Mouse (Mus musculus): ENCODE measurements around the gene G3bp1.

G3bp1 gene

DNA sequence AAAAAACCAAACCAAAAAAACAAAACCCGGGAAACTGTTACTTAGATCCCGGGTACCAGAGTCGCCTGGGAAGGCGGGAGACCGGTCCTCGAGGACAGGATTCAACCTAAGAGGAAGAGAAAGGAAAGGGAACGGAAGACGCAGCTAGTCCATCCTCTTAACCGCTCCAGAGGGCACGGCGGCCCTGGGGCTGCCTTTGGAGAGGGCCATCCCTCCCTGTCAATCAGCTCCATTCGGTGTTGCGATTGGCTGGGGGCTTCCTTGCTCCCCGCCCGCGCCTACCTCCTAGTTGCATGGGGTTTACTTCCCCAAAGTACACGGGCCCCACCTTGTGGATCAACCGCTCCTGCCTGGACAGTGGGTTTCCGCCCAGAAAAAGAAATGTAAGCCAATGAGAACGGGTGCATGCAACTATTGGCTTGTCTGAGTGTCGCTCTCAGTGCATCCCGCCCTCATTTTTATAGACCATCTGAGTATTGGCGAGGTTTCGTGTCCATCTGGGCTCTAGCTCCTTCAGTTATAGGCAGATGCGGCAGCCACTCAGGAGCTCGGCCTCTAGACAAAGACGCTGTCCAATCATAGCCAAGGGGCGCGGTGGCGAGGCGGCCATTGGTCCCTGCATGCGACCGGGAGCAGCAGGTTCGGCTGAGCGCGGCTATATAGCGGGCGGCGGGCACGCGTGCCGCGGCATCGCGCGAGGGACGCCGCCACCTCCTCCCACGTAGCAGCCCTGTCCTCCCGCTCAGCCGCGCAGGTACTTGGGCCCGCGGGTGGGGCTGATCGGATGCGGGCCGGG lies at the start of gene G3bp1:
Gene G3bp1, plus strand, starts transcription at position 638 of the 796 bp plus-strand sequence.
- DNase-seq (ENCODE audit: low spot score) = peak; percentile 100

DNA sequence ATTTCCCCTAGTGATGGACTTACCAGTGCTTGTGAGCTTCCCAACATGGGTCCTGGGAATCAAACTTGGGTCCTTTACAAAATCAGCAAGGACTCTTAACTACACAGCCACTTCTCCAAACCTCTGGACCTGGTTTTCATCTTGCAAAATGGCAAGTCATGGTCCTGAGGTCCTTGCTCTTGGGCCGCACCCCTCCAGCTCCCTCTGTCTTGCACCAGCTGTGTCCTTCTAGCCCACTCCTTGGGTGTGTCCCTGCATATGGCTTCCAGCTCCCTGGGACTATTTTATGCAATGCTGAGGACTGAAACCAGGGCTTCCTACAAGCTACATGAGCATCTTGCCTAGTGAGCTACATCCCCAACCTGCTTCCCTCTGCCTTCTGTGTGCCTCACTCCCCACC lies 46.5 kb upstream of the G3bp1 start, which contains the start of gene Sparc:
Gene Sparc, minus strand, starts transcription at position 206 of the 400 bp plus-strand sequence.
- no peak for DNase-seq (ENCODE audit: low spot score)

DNA sequence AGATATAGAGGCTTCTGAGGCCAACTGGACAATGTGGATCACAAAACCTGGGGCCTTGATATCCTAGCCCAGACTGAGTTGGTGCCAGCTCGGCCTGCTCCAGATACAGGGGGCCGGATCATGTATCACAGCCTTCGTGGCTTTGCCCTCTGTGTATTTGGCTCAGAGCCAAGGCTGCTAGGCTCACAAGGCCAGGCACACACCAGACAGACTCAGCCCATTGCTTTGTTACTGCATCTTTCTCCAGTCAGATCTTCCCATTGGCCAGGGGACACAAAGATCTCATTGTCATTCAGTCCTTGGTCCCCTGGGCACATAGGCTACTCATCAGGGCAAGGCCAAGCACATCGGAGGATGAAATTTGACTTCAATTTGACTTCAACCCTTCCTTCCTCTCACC lies 45.7 kb upstream of the G3bp1 start:
- peak; percentile 77 for DNase-seq (ENCODE audit: low spot score)

DNA sequence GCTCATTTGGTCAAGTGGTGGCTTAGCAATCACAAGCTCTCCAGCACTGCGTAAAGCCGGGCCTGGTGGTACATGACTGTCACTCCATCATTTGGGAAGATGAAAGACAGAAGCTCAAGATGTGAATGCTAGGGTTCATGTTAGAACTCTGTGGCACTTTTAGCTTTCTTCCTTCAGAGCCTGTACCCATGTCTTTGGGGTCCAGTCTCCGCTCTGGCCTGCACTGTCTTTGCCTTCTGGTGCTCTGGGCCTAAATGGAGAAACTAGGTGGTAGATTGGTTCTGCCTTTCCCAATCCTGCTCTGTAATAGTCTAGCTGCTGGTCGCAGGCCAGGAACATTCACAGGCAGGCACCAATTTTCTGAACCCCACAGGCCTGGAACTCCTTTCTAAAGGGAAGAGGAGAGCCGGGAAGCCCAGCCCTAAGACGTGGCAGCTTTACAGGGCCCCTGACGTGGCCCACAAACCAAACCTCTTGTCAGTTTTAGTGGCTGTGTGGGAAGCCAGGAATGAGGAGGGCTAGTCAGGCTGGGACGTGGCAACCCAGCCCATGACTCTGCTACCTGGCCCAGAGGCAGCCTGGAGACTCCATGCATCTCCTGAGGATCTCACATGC lies 44.6 kb upstream of the G3bp1 start:
- no peak for DNase-seq (ENCODE audit: low spot score)

DNA sequence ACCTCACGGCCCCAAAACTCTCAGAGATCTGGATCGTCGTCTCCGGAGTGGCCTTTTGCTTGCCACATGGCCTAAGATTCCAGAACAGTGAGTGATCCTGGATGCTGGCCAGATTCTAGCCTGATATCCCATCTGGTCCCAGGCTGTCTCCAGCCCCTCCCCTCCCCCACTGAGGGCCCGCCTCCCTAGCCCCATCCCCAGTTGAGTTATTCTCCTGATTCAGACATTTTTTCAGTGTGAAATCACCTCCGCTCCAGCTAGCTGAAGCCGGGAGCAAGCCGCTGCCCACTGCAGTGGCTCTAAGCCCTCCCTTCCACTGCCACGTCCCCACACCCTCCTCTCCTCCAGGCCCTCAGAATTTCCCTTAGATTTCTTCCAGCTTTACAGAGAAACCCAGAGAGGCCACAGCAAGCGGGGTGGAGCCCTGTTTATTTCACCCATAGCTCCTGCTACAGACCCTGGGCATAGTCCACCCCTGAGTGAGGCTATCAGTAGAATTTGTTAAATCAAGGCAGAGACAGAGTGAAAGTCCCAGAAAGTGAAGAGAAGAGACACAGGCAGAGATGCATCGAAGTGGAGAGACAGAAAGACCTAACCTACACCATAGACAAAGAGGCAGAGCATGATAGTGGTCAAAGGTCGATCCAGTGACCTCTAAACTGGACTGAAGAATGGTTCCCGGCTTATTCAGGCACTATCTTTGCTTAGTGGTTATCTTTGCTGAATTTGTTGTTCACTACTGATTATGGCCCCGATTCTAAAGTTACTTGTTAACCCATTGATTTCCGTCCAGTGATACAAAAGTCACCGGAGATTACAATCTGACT lies 41.1 kb upstream of the G3bp1 start:
- DNase-seq (ENCODE audit: low spot score) = peak; percentile 80

DNA sequence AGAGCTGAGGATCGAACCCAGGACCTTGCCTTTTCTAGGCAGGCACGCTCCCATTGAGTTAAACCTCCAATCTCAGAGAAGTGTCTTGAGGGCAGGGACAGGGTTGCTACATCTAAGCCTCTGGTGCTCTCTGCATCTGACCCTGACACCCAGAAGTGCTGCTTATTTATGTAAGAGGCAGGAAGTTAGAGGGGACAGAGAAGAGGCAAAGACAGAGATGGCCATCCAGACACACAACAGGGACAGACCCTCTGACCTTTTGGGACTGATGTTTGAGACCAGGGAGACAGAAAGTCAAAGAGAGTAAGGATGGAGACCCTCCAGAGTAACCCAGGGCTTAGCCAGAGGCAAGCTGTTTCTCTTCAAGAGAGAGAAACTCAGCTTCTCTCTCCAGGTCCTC lies 39.5 kb upstream of the G3bp1 start:
- DNase-seq (ENCODE audit: low spot score) = no peak

DNA sequence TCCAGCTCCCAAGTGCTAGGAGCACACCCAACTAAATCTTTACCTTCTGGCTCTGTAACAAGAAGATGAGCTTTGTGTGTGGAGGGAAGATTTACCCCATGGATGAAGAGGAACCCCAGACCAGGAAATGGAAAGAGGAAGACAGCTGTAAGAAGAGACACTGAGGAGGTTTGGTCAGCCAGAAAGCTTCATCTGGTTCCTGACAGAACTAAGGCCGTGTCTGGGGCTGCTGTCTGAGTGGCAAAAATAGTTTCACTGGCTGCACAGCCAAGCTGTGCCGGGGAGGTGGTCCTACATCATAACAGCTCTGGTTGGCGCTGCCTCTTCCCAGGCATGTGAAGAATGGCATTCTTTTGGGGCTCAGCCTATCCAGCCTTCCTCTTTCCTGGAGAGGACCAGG lies 36.5 kb upstream of the G3bp1 start:
- no peak for DNase-seq (ENCODE audit: low spot score)

DNA sequence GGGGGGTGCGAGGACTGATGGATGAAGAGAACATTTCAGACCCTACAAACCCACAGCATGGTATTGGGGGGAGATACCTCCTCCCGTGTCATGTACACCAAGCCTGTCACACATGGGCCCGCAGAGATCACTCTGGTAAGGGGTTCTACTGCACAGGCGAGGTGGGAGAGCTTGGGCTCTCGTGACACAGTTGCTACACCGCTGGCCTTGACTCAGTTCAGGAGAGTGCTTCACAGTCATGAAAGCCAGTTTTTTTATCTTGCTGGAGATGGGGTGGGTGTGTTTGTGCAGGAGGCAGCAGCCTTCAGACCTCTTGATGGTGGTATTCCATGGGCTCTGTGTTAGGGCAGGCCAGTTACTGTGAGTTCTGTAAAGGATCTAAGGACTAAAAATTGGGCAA lies 33.4 kb upstream of the G3bp1 start:
- no peak for DNase-seq (ENCODE audit: low spot score)

DNA sequence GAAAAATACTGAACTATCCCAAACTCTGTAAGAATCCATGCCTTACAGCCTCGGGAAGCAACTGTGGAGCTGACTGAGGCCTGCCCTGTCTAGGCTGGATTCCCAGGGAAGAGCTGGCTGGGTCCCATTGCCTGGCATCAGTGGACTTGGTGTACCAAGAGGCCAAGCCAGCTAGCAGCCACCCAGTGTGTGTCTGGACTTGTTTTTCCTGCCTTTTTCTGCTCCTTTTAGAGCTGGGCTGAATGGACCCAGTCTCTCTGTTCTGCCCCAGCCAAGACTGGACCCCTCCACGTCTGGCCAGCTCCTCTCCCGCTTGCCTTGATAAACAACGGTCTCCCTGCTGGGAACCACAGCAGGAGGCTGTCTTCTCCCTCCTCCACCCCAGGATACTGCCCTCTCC lies 31.5 kb upstream of the G3bp1 start:
- no peak for DNase-seq (ENCODE audit: low spot score)

DNA sequence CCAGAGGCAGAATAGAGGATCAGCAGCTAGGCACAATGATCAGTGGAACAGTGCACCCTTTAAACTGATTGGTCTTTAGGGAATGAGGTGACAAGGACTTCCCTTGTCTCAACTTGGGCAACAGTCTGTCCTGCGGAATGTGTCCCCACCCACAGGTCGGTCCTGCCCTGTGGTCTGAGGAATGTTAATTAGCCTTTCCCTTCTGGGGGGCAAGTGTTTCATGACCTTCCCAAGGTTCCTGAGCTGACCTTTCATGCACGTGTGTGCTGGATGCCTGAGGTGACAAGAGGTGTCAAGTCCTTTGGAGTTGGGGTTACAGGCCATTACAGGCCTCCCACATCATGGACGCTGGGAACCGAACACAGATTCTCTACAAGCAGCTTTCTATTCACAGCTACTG lies 29.8 kb upstream of the G3bp1 start:
- DNase-seq (ENCODE audit: low spot score) = no peak

DNA sequence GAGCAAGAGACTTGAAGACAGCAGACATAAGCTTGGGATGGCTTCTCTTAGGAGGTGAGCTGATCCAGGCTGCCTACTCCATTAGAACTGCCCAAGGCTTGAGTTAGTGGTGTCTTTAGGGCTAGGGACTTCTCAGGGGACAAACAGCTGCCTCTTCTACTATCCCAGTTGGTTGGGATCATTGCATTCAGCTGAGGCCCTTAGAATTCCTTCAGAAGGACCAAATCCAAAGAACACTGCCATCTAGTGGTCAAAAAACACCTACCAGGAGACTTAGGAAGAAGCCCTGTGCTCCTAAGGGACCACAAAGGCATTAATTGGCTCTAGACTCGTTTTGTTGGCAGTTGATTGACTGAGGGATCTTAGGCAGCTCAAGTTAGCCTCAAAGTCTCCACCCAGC lies 24.7 kb upstream of the G3bp1 start:
- DNase-seq (ENCODE audit: low spot score) = peak; percentile 48

DNA sequence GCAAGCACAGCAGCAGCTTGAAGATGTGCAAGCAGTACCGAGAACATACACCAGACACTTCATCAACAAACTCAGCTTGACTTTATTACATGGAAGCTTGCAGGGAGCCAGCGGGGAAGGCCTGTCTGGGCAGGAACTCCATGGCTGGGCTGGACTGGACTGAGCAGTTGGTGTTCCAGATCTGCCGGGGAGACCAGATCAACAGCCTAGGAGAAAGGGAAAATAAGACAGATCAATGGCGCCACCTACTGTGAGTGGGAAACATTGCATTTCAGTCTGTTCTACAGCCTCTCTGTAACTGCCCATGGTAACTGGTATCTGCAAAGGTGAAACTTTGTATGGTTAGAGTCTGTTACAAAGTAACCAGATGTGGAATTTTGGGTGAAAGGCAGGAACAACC lies 22.9 kb upstream of the G3bp1 start:
- DNase-seq (ENCODE audit: low spot score) = peak; percentile 76

DNA sequence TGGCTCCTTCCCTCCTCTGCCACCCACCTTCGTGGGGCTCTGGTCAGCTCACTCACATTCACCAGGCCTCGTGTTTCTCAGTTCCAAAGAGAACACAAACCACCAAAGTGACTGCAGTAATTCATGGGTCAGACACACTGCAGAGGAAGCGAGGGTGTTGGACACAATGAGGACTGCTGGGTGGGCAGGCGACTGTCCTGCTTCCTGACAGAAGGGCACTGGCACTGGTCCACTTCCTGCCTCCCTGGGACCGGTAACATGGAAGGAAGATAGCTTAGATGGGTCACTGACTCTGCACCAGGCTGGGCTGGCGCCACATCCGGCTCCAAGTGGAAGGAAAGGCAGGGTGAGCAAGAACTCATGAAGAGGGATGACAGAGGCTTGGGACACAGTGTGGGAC lies 20.0 kb upstream of the G3bp1 start:
- DNase-seq (ENCODE audit: low spot score) = no peak

DNA sequence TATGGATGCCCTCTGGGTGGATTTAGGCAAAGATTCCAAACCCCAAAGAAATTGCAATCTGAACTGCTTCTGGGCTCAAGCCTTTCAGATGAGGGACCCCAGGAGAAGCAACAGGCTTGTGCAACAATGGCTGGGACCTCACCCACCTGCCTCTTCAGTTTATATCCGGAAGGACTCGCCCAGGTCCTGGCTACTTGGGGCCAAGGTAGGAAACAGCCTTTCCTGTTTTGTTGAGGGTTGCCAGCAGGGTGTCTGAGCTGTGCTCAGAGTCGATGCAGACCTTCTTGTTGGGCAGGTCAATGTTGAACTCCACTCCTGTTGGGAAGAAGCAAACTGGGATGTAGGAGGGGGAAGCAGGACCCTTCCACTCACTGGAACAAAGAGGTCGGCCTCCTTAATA lies 19.2 kb upstream of the G3bp1 start:
- DNase-seq (ENCODE audit: low spot score) = no peak

DNA sequence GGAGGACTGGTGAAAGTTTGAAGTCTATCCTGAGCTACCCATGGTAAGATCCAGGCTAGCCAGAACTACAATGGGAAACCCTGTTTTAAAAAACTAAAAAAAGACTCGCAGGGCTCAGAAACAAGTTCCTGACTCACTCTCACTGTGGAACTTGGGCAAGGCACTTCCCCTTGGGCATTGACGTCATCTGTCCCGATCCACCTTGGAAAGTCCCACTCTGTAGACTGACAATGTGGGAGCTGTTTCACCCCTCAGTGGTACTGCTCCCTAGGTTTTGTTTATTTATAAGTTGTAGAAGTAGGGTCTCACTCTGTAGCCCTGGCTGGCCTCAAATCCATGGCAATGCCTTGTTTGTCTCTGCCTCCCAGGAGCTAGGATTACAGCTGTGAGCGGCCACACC lies 15.8 kb upstream of the G3bp1 start:
- DNase-seq (ENCODE audit: low spot score) = no peak

DNA sequence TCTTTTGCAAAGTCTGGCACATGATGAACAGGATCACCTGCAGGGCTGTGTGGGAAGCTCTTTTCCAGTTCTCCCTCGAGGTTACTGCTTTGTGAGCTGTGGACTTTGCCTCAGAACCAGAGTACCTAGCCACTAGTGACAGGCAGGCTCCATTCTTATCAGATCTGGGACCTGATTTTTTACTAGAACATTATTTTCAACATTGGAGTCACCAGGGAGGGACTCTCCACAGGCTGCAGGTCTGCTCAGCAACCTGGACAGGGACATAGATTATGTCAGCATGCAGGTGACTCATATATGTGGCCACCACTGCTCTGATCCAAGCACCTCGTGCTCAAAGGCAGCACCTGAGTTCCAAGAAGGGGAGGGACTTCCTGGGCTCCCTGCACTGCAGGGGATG lies 14.3 kb upstream of the G3bp1 start:
- no peak for DNase-seq (ENCODE audit: low spot score)

DNA sequence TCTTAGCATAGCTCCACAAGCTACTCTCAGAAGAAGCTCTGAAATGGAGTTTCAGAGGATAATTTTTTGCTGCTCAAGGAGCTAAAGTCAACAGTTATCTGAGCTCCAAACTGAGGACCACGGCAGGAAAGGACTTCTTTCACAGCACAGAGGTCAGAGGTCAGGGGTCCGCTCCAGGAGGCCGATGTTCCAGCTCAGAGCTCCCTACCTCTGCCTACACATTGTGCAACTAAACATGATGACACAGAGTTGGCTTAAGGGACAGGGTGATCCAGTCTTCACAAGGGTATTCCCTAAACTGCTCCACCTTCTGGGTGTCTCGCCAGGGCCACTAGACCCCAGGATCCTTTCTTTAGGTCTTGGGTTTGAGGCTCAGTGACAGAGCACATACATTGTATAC lies 11.0 kb upstream of the G3bp1 start:
- DNase-seq (ENCODE audit: low spot score) = no peak

DNA sequence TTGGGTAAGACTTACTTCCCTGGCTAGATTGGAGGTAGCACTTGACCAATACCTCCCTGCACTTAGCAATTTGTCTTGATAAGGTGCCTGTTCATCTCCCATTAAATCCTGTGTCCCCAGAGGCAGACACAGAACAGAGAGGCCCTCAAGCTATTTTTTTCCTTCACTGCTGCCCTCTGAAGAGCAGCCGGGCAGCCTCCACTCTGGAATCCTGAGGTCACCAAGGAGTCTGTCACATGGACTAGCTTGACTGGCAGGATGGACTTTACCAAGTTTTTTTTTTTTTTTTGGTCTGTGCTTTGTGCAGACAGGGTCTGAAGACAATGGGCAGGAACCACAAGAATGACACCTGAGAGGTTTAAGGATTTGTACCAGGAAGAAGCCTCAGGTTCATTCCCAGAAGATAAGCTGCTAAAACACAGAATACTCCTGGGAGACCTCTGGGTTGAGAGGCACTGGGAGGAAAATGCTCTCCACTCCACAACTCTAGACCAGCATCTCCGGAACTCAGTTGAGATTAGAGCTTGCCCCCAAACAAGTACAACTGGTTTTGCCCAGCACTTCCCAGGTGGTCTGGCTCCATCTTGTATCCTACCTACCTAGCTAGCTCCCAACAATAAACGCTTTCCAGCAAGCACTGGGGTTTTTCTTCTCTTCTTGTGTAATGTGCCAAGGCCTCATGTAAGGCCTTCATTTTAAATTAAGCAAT lies 9.5 kb upstream of the G3bp1 start:
- DNase-seq (ENCODE audit: low spot score) = no peak

DNA sequence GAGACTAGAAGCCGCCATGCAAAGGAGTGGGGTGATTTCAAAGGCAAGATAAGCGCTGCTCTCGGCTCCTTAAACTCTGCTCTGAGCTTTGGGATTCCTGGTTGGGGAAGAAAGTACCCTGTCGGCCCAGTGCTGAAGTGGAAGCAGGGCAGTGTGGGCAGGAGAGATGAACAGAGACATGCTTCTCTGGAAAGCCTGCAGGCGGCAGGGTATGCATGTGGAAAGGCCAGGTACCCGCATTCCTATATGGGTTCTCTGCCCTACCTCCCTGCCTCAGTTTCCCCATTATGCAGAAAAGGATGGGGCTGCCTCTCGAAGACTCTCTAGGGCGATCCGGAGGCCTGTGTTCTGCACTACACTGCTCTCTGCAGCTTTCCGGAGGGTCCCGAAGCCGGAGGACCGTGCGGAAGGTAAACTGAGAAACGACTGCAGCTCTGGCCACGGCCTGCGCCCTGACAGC lies 8.9 kb upstream of the G3bp1 start:
- peak; percentile 27 for DNase-seq (ENCODE audit: low spot score)

DNA sequence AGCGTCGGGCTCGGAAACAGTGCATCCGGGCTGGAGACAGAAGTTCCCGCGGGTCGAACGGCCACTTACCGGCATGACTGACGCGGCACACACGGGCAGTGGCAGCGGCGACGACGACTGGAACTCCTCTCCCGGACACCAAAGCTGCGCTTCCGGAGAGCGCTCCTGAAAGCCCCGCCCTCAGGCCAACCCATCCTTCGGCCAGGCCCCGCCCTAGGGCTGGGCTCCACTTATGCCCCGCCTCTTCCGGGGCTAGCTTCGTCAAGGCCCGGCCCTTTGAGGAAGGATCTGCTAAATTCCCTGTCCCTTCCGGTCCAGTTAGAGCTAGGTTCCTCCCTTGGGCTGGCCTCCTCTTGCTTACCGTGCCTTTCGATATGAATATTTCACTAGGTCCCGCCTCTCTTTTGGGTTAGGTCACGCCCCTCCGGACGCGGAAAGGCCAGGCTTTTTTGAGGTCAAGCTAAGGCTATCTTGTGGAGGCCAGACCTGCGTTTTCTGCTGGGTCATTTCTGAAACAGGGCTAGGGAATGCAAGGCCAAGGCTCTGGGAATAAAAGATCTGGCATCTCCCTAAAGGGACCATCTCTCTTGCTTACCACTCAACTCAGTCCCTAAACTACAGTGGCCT lies 8.4 kb upstream of the G3bp1 start, which contains the start of gene Atox1:
Gene Atox1, minus strand, starts transcription at position 221 of the 627 bp plus-strand sequence.
- peak; percentile 93 for DNase-seq (ENCODE audit: low spot score)

DNA sequence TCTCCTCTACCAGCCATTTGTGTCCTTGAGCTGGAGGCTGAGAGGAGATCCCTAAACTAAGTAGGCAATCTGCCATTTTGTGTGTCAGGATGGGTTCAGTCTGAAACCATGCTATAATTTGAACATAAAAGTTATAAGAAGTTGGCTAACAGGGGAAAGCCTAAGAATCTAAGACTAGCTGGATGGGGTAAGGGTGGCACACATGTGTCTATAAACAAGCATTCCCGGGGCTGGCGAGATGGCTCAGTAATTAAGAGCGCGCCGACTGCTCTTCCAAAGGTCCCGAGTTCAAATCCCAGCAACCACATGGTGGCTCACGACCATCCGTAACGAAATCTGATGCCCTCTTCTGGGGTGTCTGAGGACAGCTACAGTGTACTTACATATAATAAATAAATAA lies 7.3 kb upstream of the G3bp1 start:
- no peak for DNase-seq (ENCODE audit: low spot score)

DNA sequence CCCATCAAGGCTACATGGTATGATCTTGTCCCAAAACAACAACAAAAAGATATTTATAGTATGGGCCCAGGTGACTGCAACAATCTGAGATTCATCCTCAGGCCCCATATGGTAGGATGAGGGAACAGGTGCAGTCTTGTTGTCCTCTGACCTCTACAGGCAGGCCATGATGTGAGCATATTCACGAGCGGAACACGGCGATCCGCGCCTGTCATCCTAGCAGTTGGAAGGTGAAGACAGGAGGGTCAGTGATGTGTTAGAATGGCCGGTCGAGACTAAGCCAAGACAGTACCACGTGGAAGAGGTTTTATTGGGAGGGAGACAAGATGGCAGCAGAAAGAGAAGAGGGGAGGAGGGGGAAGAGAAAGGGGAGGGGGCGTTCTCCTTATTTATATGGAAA lies 4.8 kb upstream of the G3bp1 start:
- DNase-seq (ENCODE audit: low spot score) = no peak
